Mouse (Mus musculus): ENCODE results near the gene Spaar. TPM values are rescaled to one million over a fixed set of nuclear protein-coding genes. Genes with fewer than 3 reads are reported as not detected.

The Spaar gene
- total and polyA plus RNA-seq, 2 experiments from 2014 or later, result 0.25 to 0.29 TPM

DNA sequence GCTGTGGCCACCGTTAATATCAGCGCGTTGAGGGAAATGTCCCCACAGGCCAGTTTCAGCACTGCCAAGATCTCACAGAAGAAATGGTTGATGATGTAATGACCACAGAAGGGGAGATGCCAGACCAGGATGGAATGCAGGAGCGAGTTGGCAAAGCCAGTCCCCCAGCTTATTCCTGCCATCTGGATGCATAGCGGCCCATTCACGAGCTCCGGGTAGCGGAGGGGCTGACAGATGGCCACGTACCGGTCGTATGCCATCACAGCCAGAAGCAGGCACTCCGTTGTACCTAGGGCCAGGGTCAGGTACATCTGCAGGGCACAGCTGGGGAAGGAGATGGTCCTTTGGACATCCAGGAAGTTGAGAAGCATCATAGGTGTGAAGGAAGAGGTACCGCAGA is 33.3 kb upstream of the Spaar start:
- no peaks in the 10 kb centered on the region for H3K4me1 ChIP-seq (ENCODE audit: insufficient read depth)
- H3K9ac ChIP-seq, result no peak overlapping the region
- H3K27ac ChIP-seq (ENCODE audit: low read depth, low read length), result no peak overlapping the region
- H3K27me3 ChIP-seq (ENCODE audit: insufficient read depth, low read length), result no peaks in the 10 kb centered on the region
- no peaks in the 10 kb centered on the region for H3K9me3 ChIP-seq (ENCODE audit: low read length)
- TF ChIP-seq CTCF (IDR thresholded peaks at IDR 0.05; ENCODE audit: low read depth), result no peak
- H3K36me3 ChIP-seq (ENCODE audit: insufficient read depth), result 0 out of 2 replicates have a peak, but pooled peaks cover 6% of the 10 kb centered on the region
- no peak overlapping the region for H3K4me3 ChIP-seq (ENCODE audit: low read depth, low read length)
- WGBS, result 68% methylated on average over 13 of the region's 13 CpGs
- ATAC-seq, result peak; percentile 25; the same call in 1 of the 2 replicates
- H3K4me2 ChIP-seq (ENCODE audit: low read depth), result no peak overlapping the region
- DNase-seq, result no peak

DNA sequence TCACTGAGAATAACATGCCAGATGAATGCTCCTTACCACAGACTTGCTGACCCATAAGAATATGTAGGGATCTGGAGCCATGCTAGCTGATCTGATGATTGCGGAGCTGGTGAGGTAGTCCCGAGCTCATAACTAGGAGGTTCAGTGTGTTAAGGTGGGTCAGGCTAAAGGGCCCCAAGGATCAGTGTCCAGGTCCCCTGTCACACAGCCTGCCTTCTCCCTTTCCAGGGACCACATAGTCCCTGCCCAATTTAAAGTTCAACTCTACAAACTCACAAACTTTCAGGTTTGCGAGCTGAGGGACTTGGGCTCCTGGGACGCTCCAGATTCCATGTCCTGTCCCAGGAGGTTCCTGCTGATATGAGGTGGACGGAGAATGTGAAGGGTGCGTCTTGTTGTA is 29.1 kb upstream of the Spaar start, which contains the start of gene Olfr70:
Gene Olfr70, minus strand, starts transcription at position 101 of the 400 bp plus-strand sequence.
- no peak for ATAC-seq
- no peak for TF ChIP-seq CTCF (IDR thresholded peaks at IDR 0.05; ENCODE audit: low read depth)
- Histone ChIP-seq H3K9ac (no peak within 1 kb of the TSS), H3K27me3 (ENCODE audit: insufficient read depth, low read length) (no peaks in the 10 kb centered on the region), H3K36me3 (ENCODE audit: insufficient read depth) (no peaks in the 10 kb centered on the region), H3K4me3 (ENCODE audit: low read depth, low read length) (no peak within 1 kb of the TSS), H3K9me3 (ENCODE audit: low read length) (no peaks in the 10 kb centered on the region), H3K4me2 (ENCODE audit: low read depth) (no peak within 1 kb of the TSS), H3K27ac (ENCODE audit: low read depth, low read length) (no peak within 1 kb of the TSS), H3K4me1 (ENCODE audit: insufficient read depth) (no peaks in the 10 kb centered on the region)
- DNase-seq, result no peak
- WGBS, result 89% methylated on average over 6 of the region's 6 CpGs

DNA sequence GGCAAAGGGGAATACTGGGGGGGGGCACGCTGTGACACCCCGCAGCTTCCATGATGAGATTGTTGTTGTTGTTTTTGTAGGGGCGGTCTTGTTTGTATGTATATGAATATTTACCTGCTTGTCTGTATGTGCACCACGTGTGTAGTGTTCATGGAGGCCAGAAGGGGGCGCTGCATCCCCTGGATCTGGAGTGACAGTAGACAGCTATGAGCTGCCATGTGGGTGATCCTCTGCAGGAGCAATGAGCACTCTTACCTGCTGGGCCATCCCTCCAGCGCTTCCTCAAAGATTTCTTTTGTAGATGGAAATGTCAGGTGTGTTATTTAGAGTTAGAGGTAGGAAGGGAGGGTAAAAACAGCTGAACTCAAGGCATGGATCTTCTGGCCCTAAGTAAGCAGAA is 26.4 kb upstream of the Spaar start:
- ATAC-seq, result no peak
- H3K9ac ChIP-seq, result no peak overlapping the region
- no peak overlapping the region for H3K4me2 ChIP-seq (ENCODE audit: low read depth)
- H3K36me3 ChIP-seq (ENCODE audit: insufficient read depth), result no peaks in the 10 kb centered on the region
- no peaks in the 10 kb centered on the region for H3K27me3 ChIP-seq (ENCODE audit: insufficient read depth, low read length)
- WGBS, result 82% methylated on average over 6 of the region's 6 CpGs
- no peaks in the 10 kb centered on the region for H3K9me3 ChIP-seq (ENCODE audit: low read length)
- no peaks in the 10 kb centered on the region for H3K4me1 ChIP-seq (ENCODE audit: insufficient read depth)
- H3K27ac ChIP-seq (ENCODE audit: low read depth, low read length), result no peak overlapping the region
- H3K4me3 ChIP-seq (ENCODE audit: low read depth, low read length), result no peak overlapping the region
- peak; percentile 48 for TF ChIP-seq CTCF (IDR thresholded peaks at IDR 0.05; ENCODE audit: low read depth)
- DNase-seq, result no peak

DNA sequence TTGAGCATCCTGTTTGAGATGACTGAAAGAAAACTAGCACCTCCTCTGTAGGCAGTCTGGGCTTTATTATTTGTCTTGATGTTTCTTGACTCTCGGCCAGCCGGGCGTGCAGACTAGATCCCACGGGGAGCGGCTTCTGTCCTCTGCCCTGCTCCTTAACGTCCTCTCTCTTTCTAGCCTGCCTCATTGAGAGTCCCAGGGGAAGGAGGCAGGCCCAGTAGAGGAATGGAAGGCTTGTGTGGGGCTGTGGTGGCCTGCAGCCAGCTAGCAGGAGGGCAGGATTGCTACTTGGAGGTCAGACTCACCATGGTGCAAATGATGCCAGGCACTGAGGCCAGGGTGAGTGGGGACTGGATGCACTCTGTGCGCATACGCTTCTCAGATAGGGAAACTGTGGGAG is 26.0 kb upstream of the Spaar start:
- WGBS, result 77% methylated on average over 8 of the region's 8 CpGs
- TF ChIP-seq CTCF (IDR thresholded peaks at IDR 0.05; ENCODE audit: low read depth), result no peak
- no peak overlapping the region for H3K4me2 ChIP-seq (ENCODE audit: low read depth)
- ATAC-seq (no peak), DNase-seq (no peak)
- no peak overlapping the region for H3K27ac ChIP-seq (ENCODE audit: low read depth, low read length)
- no peak overlapping the region for H3K4me3 ChIP-seq (ENCODE audit: low read depth, low read length)
- H3K4me1 ChIP-seq (ENCODE audit: insufficient read depth), result no peaks in the 10 kb centered on the region
- H3K36me3 ChIP-seq (ENCODE audit: insufficient read depth), result no peaks in the 10 kb centered on the region
- H3K27me3 ChIP-seq (ENCODE audit: insufficient read depth, low read length), result no peaks in the 10 kb centered on the region
- no peak overlapping the region for H3K9ac ChIP-seq
- H3K9me3 ChIP-seq (ENCODE audit: low read length), result no peaks in the 10 kb centered on the region

DNA sequence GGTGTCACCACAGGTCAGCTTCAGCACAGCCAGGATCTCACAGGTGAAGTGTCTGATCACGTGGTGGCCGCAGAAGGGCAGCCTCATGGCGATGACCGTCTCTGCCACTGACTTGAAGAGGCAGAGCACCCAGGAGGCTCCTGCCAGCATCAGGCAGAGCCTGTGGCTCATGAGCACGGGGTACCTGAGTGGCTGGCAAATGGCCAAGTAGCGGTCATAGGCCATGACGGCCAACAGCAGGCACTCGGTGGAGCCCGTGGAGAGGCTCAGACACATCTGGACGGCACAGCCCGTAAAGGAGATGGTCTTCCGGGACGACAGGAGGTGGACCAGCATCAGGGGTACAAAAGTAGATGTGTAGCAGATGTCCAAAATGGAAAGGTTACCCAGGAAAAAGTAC is 23.8 kb upstream of the Spaar start:
- no peaks in the 10 kb centered on the region for H3K9me3 ChIP-seq (ENCODE audit: low read length)
- H3K27me3 ChIP-seq (ENCODE audit: insufficient read depth, low read length), result no peaks in the 10 kb centered on the region
- DNase-seq (no peak), ATAC-seq (no peak)
- H3K36me3 ChIP-seq (ENCODE audit: insufficient read depth), result no peaks in the 10 kb centered on the region
- no peaks in the 10 kb centered on the region for H3K4me1 ChIP-seq (ENCODE audit: insufficient read depth)
- TF ChIP-seq CTCF (IDR thresholded peaks at IDR 0.05; ENCODE audit: low read depth), result no peak
- no peak overlapping the region for H3K4me2 ChIP-seq (ENCODE audit: low read depth)
- 84% methylated on average over 13 of the region's 13 CpGs for WGBS
- no peak overlapping the region for H3K4me3 ChIP-seq (ENCODE audit: low read depth, low read length)
- H3K27ac ChIP-seq (ENCODE audit: low read depth, low read length), result no peak overlapping the region
- H3K9ac ChIP-seq, result no peak overlapping the region

DNA sequence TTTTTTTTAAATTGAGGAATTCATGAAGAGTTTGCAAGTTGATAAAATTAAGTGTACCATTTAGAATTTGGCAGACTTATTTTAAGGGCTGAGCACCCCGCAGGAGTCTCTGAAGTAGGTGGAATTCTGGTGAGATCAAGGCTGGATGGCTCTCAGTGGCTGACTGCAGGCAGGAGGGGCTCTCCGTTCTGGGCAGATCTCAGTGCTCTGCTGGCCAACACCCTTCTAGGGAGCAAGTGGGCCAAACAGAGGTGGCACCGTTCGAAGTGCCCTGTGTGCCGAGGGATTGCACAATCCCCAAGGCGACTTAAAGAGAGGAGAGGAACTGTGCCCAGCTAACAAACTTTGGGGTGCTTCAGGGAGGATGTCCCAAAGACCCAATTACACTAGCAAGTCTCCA is 20.0 kb upstream of the Spaar start, which contains the start of gene Olfr71:
Gene Olfr71, minus strand, starts transcription at position 387 of the 400 bp plus-strand sequence.
- Histone ChIP-seq H3K4me3 (ENCODE audit: low read depth, low read length) (no peak within 1 kb of the TSS), H3K27me3 (ENCODE audit: insufficient read depth, low read length) (no peaks in the 10 kb centered on the region), H3K27ac (ENCODE audit: low read depth, low read length) (no peak within 1 kb of the TSS), H3K9ac (no peak within 1 kb of the TSS), H3K36me3 (ENCODE audit: insufficient read depth) (no peaks in the 10 kb centered on the region), H3K4me1 (ENCODE audit: insufficient read depth) (no peaks in the 10 kb centered on the region), H3K9me3 (ENCODE audit: low read length) (no peaks in the 10 kb centered on the region), H3K4me2 (ENCODE audit: low read depth) (no peak within 1 kb of the TSS)
- WGBS, result 70% methylated on average over 6 of the region's 6 CpGs
- TF ChIP-seq CTCF (IDR thresholded peaks at IDR 0.05; ENCODE audit: low read depth), result no peak
- DNase-seq, result no peak
- no peak for ATAC-seq

DNA sequence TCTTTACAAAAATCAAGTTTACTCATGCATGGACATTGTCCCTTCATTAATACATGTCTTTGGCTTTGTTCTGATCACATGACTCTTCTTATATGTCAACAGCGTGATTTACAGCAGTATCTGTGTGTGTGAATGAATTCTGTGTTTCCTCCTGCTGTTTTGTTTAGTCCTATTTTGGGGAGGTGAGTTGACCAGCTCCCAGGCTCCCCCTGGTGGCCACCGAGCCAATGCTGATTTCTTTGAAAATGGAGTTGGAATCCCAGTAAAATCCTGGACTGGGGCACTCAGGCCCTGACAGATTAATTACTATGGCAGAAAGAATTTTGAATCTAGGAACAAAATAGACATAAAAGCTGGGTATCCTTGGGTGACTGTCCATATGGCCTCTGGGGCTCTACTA is 18.0 kb upstream of the Spaar start:
- Histone ChIP-seq H3K27ac (ENCODE audit: low read depth, low read length) (no peak overlapping the region), H3K36me3 (ENCODE audit: insufficient read depth) (no peaks in the 10 kb centered on the region), H3K27me3 (ENCODE audit: insufficient read depth, low read length) (no peaks in the 10 kb centered on the region), H3K4me1 (ENCODE audit: insufficient read depth) (no peaks in the 10 kb centered on the region), H3K4me3 (ENCODE audit: low read depth, low read length) (no peak overlapping the region), H3K9ac (no peak overlapping the region), H3K9me3 (ENCODE audit: low read length) (no peaks in the 10 kb centered on the region), H3K4me2 (ENCODE audit: low read depth) (no peak overlapping the region)
- no peak for ATAC-seq
- DNase-seq, result peak; percentile 64
- peak; percentile 81 for TF ChIP-seq CTCF (IDR thresholded peaks at IDR 0.05; ENCODE audit: low read depth)
- 1% methylated on average over 2 of the region's 2 CpGs for WGBS
